Mouse (Mus musculus) neutrophil, adult 83 days (primary cell): ENCODE results near the gene Serpinb6c. TPM values are rescaled to one million over a fixed set of nuclear protein-coding genes. Genes with fewer than 3 reads are reported as not detected.

Experiments
- total RNA-seq, 2 experiments: library from RNA; stranded (reverse); gene quantifications; one replicate each; pipeline ENCODE4 v1.2.4; 2023

Serpinb6c gene
- not detected for total RNA-seq

DNA sequence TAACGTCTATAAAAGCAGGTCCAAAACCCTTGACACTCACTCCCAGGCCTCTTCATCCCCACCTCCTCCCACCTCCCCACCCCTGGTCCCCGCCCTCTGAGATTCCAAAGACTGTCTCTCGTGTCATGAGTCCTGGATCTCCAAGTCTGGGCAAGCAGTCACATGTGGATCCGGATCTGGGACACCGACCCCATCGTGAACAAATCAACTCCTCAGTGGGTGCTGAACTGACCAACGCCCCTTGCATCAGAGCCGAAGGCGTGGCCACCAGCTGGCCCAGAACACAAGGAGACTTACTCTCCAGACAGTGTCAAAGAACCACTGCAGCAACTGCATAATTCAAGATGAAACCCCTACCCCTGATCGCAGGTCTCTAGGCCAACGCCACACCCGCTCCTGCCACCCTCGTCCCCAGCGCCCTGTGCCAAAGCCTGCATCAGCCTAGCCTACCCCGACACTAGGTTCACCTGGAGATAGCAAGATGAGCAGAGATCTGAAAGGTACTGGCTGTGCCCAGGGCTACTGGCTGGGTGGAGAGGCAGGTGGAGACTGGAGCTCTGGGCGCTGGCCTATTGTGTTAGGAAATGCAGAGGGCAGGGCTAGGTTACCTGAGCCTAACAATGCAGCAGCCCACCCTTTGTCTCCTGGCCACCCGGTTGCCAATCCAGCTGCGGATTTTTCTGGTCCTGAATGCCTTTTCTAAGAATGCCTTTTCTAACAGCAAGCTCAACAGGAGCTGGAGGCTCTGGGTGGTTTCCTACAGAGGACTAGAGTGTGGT, at the start of gene Serpinb6c:
Serpinb6c (minus strand) TSS at position 533 of the 779 bp plus-strand sequence.

DNA sequence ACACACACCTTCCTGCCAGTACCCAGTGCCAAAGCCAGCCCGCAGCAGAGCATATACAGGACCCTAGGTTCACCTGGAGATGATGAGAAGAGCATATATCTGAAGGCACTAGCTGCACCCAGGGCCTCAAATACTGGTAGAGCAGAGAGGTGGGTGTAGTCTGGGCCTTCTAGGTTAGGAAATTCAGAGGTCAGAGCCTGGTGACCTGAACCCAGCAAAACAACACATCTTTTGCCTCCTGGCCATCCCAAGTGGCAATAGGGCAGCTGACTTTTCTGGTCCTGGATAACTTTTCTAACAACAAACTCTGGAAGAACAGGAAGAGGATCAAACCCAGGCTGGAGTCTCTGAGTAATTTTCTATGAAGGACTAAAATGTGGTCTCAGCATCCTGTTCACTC, 62.2 kb downstream of the Serpinb6c start, which contains the start of gene Serpinb6e:
Serpinb6e (minus strand) TSS at position 101 of the 400 bp plus-strand sequence.

Other genes with a start within 250 kb of the Serpinb6c start
- not detected for gene Serpinb6d, start 244.3 kb downstream of the Serpinb6c start, total RNA-seq
- gene Serpinb6e, start 62.3 kb downstream of the Serpinb6c start, total RNA-seq: not detected
- 10 to 100 TPM; 26.4 to 27.0 TPM for gene Nqo2, start 59.0 kb upstream of the Serpinb6c start, total RNA-seq
- 10 to 100 TPM; 55.3 to 64.7 TPM for gene Ripk1, start 96.7 kb upstream of the Serpinb6c start, total RNA-seq
- gene Serpinb6a, start 97.1 kb upstream of the Serpinb6c start, total RNA-seq: 10 to 100 TPM; 15.8 to 19.9 TPM
- gene Bphl, start 131.9 kb upstream of the Serpinb6c start, total RNA-seq: 10 to 100 TPM; 17.7 to 18.1 TPM
- gene Tubb2a, start 172.3 kb upstream of the Serpinb6c start, total RNA-seq: 10 to 100 TPM; 16.2 to 17.5 TPM
- gene Tubb2b, start 224.8 kb upstream of the Serpinb6c start, total RNA-seq: under 1 TPM; 0.26 to 0.53 TPM